11 mouse cellular contexts compared by ENCODE assay signal in the genomic region with DNA sequence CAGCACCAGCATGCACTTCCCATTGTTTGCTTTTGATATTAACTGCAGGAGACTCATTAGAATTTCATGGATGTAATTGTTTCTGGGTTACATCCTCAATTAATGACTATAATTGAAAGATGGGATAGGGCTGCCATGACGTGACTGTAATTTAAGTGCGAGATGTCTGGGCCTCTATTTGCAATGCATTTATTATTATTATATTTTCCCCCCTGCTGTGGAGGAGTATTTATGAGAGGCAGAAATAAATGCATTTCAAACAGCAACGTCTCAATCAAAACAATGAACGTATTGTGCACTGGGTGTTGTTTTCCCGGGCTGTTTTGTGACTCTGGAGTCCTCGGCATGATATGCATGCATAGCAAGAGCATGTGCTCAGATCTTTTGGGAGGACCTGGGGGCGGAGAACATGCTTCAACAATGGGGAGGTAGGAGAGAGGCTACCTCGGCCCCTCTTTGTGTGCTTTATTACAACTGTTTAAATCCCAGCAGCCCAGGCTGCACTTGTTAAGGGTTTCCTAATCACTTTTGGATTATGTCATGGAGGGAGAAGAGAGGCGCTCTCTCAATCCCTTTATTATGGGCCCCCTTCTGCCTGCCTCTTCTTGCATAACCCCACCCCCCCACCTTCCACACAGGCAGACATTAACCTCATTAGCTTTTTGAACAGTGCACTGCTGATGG.
DNase-seq lines count a peak whose midpoint lies in the region; ATAC-seq lines count a peak whose summit lies in the region.
"Had no signal": no experiment of that assay in that cellular context is flagged by ENCODE, and none has a peak within 500 bp of the region (broad histone marks: within the 10 kb centered on the region; RNA-seq: fewer than 3 reads in every experiment).

No protein-coding gene starts in this region.

- no peak overlapping the region; the same call in 1 of the 2 replicates for H3K9ac ChIP-seq in forebrain, embryonic 12.5 days
- no peak overlapping the region for H3K9ac ChIP-seq in intestine, embryonic 15.5 days
- H3K9ac ChIP-seq in neural tube, embryonic 15.5 days (replicated peaks): no peak overlapping the region
- H3K9ac ChIP-seq: limb, embryonic 15.5 days had no signal

- ATAC-seq in forebrain, embryonic 12.5 days (ENCODE audit: low FRiP score): peak; percentile 89
- peak; percentile 30 for ATAC-seq in intestine, embryonic 15.5 days
- peak; percentile 83 for ATAC-seq in neural tube, embryonic 15.5 days (ENCODE audit: low FRiP score)
- ATAC-seq in megakaryocyte-erythroid progenitor cell, adult 5-6 weeks (replicated peaks; ENCODE audit: low FRiP score, low TSS enrichment, poor library complexity, severe bottlenecking): no peak

- no peaks in the 10 kb centered on the region for H3K27me3 ChIP-seq in forebrain, embryonic 12.5 days
- H3K27me3 ChIP-seq in intestine, embryonic 15.5 days (replicated peaks): no peaks in the 10 kb centered on the region
- H3K27me3 ChIP-seq in neural tube, embryonic 15.5 days (replicated peaks): no peaks in the 10 kb centered on the region
- H3K27me3 ChIP-seq: limb, embryonic 15.5 days had no signal

- DNase-seq in embryo, embryonic 10.5 days (ENCODE audit: low spot score): peak; percentile 37
- no peak for DNase-seq in layer of hippocampus, adult 9-10 months (ENCODE audit: low spot score)
- DNase-seq in adrenal gland, postnatal 10 days: no peak
- DNase-seq: gastrocnemius, postnatal 10 days; kidney, postnatal 36 days; right cerebral cortex, postnatal 14 days had no signal

- no peaks in the 10 kb centered on the region for H3K36me3 ChIP-seq in forebrain, embryonic 12.5 days (replicated peaks)
- H3K36me3 ChIP-seq in intestine, embryonic 15.5 days: no peaks in the 10 kb centered on the region
- H3K36me3 ChIP-seq in neural tube, embryonic 15.5 days: no peaks in the 10 kb centered on the region
- H3K36me3 ChIP-seq: limb, embryonic 15.5 days had no signal

- WGBS in forebrain, embryonic 12.5 days: 8% methylated on average over 9 of the region's 9 CpGs
- 74% methylated on average over 9 of the region's 9 CpGs for WGBS in intestine, embryonic 15.5 days
- WGBS in neural tube, embryonic 15.5 days: 23% methylated on average over 9 of the region's 9 CpGs

- H3K4me2 ChIP-seq in forebrain, embryonic 12.5 days: peak overlapping the region; percentile 25; the same call in 1 of the 2 replicates
- H3K4me2 ChIP-seq in intestine, embryonic 15.5 days (replicated peaks): no peak overlapping the region
- H3K4me2 ChIP-seq in neural tube, embryonic 15.5 days: no peak overlapping the region
- H3K4me2 ChIP-seq: limb, embryonic 15.5 days had no signal

- peaks cover 24% of the 10 kb centered on the region for H3K4me1 ChIP-seq in forebrain, embryonic 12.5 days
- no peaks in the 10 kb centered on the region for H3K4me1 ChIP-seq in intestine, embryonic 15.5 days (replicated peaks)
- H3K4me1 ChIP-seq in neural tube, embryonic 15.5 days: peaks cover 10% of the 10 kb centered on the region
- H3K4me1 ChIP-seq: limb, embryonic 15.5 days had no signal

- H3K9me3 ChIP-seq in forebrain, embryonic 12.5 days: no peaks in the 10 kb centered on the region
- H3K9me3 ChIP-seq in intestine, embryonic 15.5 days: no peaks in the 10 kb centered on the region
- H3K9me3 ChIP-seq in neural tube, embryonic 15.5 days (replicated peaks): no peaks in the 10 kb centered on the region
- H3K9me3 ChIP-seq: limb, embryonic 15.5 days had no signal

- peak overlapping the region; percentile 78 for H3K27ac ChIP-seq in forebrain, embryonic 12.5 days
- H3K27ac ChIP-seq in intestine, embryonic 15.5 days: 0 out of 2 replicates have a peak overlapping the region, but pooled peaks have one; percentile 25
- H3K27ac ChIP-seq in neural tube, embryonic 15.5 days (replicated peaks): peak overlapping the region; percentile 64
- H3K27ac ChIP-seq: limb, embryonic 15.5 days had no signal

- H3K4me3 ChIP-seq in forebrain, embryonic 12.5 days (replicated peaks): no peak overlapping the region
- no peak overlapping the region for H3K4me3 ChIP-seq in intestine, embryonic 15.5 days (replicated peaks)
- no peak overlapping the region for H3K4me3 ChIP-seq in neural tube, embryonic 15.5 days (replicated peaks)
- H3K4me3 ChIP-seq: limb, embryonic 15.5 days had no signal

Comparison
In these comparisons a context has a peak if more than half of its experiments do, and no peak if none do; other contexts are left out.
1. H3K27ac ChIP-seq: peak in every context shown above with its lines; median percentile 78 in forebrain, embryonic 12.5 days; 64 in neural tube, embryonic 15.5 days; 25 in intestine, embryonic 15.5 days.